Mouse (Mus musculus) liver, adult 2 months (tissue): ENCODE results near the gene Gm20835. TPM values are rescaled to one million over a fixed set of nuclear protein-coding genes. Genes with fewer than 3 reads are reported as not detected.
"Not testable (repeated sequence)": the region's sequence is repeated elsewhere in the genome, so short reads cannot be mapped to it uniquely, and the experiment has no call there.

ENCODE experiments used
- DNase-seq: peaks from one replicate; pipeline ENCODE4 v3.0.0-alpha.2; 2011; ENCODE audit warnings: low read depth, low spot score; ENCODE audit errors: extremely low read depth
- H3K27ac ChIP-seq: fragments of 200-500 bp; replicated peaks from 2 replicates; pipeline ENCODE4 v1.5.1; 2012; ENCODE audit warnings: low read depth, mild to moderate bottlenecking, control low read depth, inconsistent platforms, low read length; ENCODE audit not compliant: insufficient read depth
- H3K27me3 ChIP-seq: fragments of 200-500 bp; 2 replicates; pipeline ENCODE4 v1.6.1; 2012; ENCODE audit warnings: mild to moderate bottlenecking, moderate library complexity, low read length, inconsistent platforms; ENCODE audit not compliant: control insufficient read depth, insufficient read depth
- H3K36me3 ChIP-seq: fragments of 200-500 bp; 2 replicates; pipeline ENCODE4 v1.6.1; 2012; ENCODE audit warnings: low read length, inconsistent platforms; ENCODE audit not compliant: control insufficient read depth, insufficient read depth
- H3K4me1 ChIP-seq: fragments of 200-500 bp; 2 replicates; pipeline ENCODE4 v1.6.1; 2011; ENCODE audit warnings: low read length; ENCODE audit not compliant: control insufficient read depth, insufficient read depth
- H3K4me3 ChIP-seq: fragments of 200-500 bp; 2 replicates; pipeline ENCODE4 v1.5.1; 2011; ENCODE audit warnings: low read depth, mild to moderate bottlenecking, control low read depth, low read length, moderate library complexity; ENCODE audit not compliant: insufficient read depth
- H3K79me2 ChIP-seq: fragments of 200-500 bp; 2 replicates; pipeline ENCODE4 v1.6.1; 2012; ENCODE audit warnings: inconsistent platforms, mild to moderate bottlenecking, low read length, moderate library complexity; ENCODE audit not compliant: control insufficient read depth, insufficient read depth
- H3K9ac ChIP-seq: fragments of 200-500 bp; 2 replicates; pipeline ENCODE4 v1.6.1; 2012; ENCODE audit warnings: low read depth, mild to moderate bottlenecking, control low read depth, inconsistent platforms, low read length
- WGBS: fragments of 180-500 bp; shearing (Covaris S2); methylation state at CpG from one replicate; pipeline ENCODE4 v1.1.7; 2018; 5-methylcytosine and 5-hydroxymethylcytosine counted together
- polyA plus RNA-seq: library from polyadenylated mRNA; depleted of rRNA; stranded (reverse); fragments of >200 nt; gene quantifications from 2 replicates; pipeline ENCODE4 v1.2.3, GENCODE M21; 2012; rRNA removed
- total RNA-seq: library from RNA; depleted of rRNA; stranded (reverse); fragments of >200 nt; gene quantifications from 2 replicates; pipeline ENCODE4 v1.2.3, GENCODE M21; 2014; rRNA removed

The Gm20835 gene
- total RNA-seq (not detected in 2 replicates), polyA plus RNA-seq (not detected in 2 replicates)

DNA sequence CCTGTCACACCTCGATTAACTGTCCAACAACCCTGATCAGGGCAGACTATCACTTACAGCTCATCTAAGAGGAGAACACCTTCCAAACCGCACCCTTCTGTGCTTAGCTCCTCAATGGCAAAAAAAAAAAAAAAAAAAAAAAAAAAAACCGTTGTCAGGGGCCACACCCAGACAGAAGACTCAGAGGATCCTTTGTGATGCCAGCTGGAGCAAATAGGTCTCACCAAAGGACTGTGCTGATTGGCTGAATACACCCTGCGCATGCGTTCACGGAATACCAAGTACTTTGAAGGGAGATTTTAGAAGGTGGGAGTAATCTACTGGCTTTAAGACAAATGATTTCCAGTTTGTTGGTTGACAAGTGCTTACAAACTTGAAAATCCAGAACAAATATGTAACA, at the start of gene Gm20835:
Gene Gm20835, minus strand, starts transcription at position 101 of the 400 bp plus-strand sequence.
- H3K4me3 ChIP-seq, H3K9ac ChIP-seq, H3K4me1 ChIP-seq, H3K79me2 ChIP-seq, H3K27ac ChIP-seq, DNase-seq, H3K27me3 ChIP-seq, H3K36me3 ChIP-seq: not testable (repeated sequence)
- no CpG with 5 or more reads among the region's 6 CpGs for WGBS
